Mouse (Mus musculus): Measurements from ENCODE around the gene Carns1. TPM values are rescaled to one million over a fixed set of nuclear protein-coding genes. Genes with fewer than 3 reads are reported as not detected.

Gene Carns1
- total RNA-seq (2021) = 1 to 10 TPM; 6.3 to 7.1 TPM
- long read RNA-seq, partial matches to known transcripts = 4 of 12 reads
- long read RNA-seq, other reads (novel, unspliced or antisense) = 7 of 12 reads

GRCm38 (mm10) chr19:4175368-4175947, at the start of gene Carns1:
TSS of gene Carns1 (minus strand) at chr19:4175479.
- DNase-seq (ENCODE audit: low spot score in 2 of 2) = no peak

DNA sequence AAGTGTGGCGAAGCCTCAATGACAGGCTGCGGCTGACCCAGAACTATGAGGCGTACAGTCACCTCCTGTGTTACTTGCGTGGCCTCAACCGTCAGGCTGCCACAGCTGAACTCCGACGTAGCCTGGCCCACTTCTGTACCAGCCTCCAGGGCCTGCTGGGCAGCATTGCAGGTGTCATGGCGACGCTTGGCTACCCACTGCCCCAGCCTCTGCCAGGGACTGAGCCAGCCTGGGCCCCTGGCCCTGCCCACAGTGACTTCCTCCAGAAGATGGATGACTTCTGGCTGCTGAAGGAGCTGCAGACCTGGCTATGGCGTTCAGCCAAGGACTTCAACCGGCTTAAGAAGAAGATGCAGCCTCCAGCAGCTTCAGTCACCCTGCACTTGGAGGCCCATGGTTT, 46.9 kb upstream of the Carns1 start:
- DNase-seq (ENCODE audit: low spot score in 2 of 2) = no peak

GRCm38 (mm10) chr19:4220957-4221743, 45.9 kb upstream of the Carns1 start:
- no peak for DNase-seq (ENCODE audit: low spot score in 2 of 2)

GRCm38 (mm10) chr19:4220416-4220815, 45.1 kb upstream of the Carns1 start:
- no peak for DNase-seq (ENCODE audit: low spot score in 2 of 2)

DNA sequence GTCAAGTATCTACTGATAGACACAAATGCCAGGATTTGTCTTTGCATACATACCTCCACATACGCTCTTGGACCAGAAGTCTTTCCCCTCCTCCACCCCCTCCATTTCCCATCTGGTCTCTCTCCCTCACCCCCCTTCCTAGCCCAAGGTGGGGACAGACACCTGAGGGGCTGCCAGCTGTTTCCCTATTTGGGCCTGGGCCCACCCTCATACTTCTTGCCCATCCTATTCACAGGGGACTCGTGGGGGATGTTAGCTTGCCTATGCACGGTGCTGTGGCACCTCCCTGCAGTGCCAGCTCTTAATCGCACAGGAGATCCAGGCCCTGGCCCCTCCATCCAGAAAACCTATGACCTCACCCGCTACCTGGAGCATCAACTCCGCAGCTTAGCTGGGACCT, 44.7 kb upstream of the Carns1 start:
- no peak for DNase-seq (ENCODE audit: low spot score in 2 of 2)

DNA sequence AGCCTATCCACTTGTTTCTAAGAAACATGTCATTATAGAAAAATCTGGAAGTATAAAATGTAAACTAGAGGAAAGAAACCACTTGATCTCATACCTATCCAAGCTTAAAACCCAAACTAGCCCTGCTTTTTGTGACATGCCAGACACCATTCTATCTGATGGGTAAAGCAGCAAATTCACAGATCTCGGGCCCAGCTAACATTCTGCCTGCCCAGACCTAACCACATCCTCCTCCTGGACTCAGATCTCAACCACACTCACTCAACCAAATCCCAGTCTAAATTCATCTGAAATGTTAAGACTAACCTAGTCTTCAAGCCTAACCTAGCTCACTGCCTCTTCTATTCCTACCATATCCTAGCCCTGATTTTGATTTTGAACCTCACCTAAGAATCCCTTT, 43.5 kb upstream of the Carns1 start:
- no peak for DNase-seq (ENCODE audit: low spot score in 2 of 2)

GRCm38 (mm10) chr19:4218293-4218692, 43.0 kb upstream of the Carns1 start:
- no peak for DNase-seq (ENCODE audit: low spot score in 2 of 2)

GRCm38 (mm10) chr19:4217855-4218254, 42.6 kb upstream of the Carns1 start:
- DNase-seq (ENCODE audit: low spot score in 2 of 2) = no peak

GRCm38 (mm10) chr19:4217140-4217539, 41.9 kb upstream of the Carns1 start:
- DNase-seq (ENCODE audit: low spot score in 2 of 2) = no peak

DNA sequence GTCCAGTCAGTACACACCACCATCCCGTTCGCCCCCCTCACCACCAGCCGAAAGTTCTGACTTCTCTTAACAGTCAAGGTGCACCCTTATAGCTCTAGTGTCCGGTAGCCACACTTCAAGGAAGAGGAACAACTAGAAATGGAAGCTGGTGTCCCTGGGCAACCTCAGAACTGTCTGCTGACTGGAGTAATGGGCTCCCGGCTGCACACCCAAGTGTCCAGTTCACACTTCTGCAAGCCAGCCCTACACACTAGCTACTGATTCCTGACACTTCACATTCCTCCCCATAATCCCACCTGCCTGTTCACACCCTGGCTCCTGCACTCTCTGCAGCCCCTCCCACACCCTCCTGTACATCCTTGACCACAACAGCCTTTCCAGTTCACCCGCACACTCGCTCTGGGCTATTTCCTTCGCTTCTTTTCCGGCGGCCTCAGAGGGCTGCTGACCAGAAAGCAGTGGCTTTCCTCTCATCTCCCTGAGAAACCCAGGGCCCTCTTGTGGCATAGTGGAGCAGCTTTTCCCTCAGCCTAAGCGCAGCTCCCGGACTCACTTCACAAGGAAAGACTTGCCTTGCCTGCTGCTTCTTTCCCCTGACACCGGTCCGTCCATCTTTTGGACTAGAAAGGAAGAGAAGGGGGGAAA, 40.9 kb upstream of the Carns1 start:
- DNase-seq (ENCODE audit: low spot score in 2 of 2) = no peak

GRCm38 (mm10) chr19:4215451-4215840, 40.2 kb upstream of the Carns1 start:
- DNase-seq (ENCODE audit: low spot score in 2 of 2) = no peak

- no peak for DNase-seq (ENCODE audit: low spot score in 2 of 2)
Measured at GRCm38 (mm10) chr19:4214771-4215450, 39.6 kb upstream of the Carns1 start.

DNA sequence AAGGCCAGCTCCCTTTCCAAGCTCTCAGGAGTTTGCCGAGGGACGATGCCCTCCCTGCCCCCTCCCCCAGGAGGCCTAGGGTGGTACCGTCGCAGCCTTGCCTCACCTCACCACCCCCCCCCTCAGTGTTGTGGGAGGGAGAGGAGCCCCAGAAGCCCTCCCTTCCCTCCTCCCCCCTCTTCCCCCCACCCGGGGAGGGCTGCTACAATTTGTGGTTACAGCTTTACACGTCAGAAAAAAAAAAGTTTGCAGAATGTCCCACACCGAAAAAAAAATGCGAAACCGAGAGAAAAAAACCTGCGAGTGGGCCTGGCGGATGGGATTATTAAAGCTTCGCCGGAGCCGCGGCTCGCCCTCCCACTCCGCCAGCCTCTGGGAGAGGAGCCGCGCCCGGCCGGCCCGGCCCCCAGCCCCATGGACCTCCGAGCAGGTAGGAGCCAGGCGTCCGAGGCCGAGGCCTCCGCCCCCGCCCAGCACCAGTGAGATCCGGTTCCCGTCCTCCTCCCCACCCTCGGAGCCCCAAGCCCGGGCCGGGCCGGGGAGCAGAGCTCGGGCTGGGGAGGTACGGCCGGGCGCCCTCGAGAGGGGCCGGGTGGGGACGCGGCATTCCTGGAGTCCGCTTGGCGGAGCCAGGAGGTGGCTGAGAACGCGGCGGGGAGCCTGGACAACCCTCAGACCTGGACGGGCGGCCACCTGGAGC, 38.9 kb upstream of the Carns1 start, which contains the start of the genes Clcf1 and AC109138.7:
TSS of gene Clcf1 (plus strand) at position 168 of the 700 bp plus-strand sequence.
TSS of gene AC109138.7 (plus strand) at position 287 of the 700 bp plus-strand sequence.
- no peak for DNase-seq (ENCODE audit: low spot score in 2 of 2)

- no peak for DNase-seq (ENCODE audit: low spot score in 2 of 2)
Measured at GRCm38 (mm10) chr19:4213524-4213974, 38.3 kb upstream of the Carns1 start.

DNA sequence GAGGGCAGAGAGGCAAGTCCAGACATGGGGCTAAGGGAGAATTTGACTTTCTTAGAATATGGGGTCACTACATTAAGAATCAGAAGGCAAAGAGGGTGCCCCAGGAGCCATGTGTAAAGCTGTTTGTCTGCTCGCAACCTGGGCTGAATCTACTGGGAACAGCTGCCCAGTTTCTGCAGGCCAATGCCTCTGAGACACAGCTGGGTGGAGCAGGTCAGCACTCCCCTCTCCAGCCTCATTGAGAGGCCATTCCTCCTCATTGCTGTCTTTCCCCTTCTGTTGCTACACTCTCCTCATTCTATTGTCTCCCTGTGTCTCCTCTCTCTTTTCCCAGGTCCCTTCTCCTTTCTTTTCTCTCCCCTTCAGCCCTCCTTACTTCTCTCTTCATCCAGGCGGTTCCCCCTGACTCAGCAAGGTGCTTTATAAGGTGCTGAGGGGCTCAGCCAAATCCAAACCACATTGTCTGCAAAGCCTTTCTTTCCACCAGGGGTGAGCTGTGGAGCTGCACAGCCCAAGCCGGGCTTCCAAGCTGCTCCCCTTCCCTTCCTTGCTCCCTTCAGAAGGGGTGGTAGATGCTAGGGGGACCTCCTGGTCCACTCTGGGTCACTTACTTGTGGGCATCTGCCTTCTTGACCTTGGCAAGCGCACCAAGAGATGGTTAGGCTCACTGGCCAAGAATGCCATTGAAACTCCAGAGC, 36.8 kb upstream of the Carns1 start:
- DNase-seq (ENCODE audit: low spot score in 2 of 2) = no peak

DNA sequence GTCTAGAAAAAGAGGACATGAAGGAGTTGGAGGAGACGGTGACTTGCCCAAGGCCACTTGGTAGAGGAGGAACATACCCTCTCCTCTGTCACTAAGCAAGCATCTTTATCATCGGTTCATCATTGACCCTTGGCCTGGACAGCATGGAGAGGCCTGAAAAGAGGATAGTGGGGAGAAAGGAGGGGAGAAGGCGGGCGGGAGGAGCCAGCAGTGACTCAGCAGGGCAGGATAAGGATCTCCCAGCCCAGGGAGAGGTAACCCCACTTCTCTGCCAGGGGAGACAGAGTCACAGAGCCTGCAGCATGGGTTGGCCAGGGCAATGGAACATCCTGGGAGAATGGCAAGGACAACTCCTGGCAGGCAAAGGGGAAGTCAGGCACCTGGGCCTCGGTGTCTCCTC, 33.3 kb upstream of the Carns1 start:
- DNase-seq (ENCODE audit: low spot score in 2 of 2) = no peak

- DNase-seq (ENCODE audit: low spot score in 2 of 2) = peak in 1 of 2 experiments; percentile 68
Measured at GRCm38 (mm10) chr19:4206971-4207370, 31.7 kb upstream of the Carns1 start.

GRCm38 (mm10) chr19:4204889-4205288, 29.6 kb upstream of the Carns1 start:
- no peak for DNase-seq (ENCODE audit: low spot score in 2 of 2)

DNA sequence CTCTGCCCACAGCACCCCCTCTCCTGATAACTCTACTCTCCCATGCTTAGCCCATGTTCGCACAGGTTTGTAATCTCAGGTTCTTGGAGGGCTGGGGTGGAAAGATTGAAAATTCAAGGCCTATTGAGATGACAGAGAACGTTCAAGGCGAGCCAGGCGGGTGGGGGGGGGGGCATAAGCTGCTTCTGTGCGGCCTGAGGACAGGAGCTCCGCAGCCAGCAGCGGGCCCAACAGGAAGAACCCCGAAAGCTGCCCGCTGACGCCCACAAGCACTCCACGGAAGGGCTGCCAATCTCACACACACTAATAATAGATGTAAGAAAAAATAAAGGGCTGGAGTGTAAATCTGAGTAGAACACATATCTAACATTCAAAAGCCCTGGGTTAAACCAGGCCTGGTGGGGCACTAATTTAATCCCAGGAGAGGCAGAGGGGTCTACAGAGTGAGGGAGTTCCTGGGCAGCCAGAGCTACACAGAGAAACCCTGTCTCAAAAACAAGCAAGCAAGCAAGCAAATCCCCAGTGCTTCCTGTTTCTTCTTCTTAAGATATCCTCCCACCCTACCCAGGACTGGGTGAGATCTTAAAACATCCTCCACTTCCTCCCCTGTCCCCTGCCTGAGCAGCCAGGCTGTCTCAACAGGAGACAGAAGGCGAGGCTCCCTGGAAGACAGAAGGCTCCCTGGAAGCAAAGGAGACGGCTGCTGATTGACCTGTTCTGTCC, 28.5 kb upstream of the Carns1 start:
- DNase-seq (ENCODE audit: low spot score in 2 of 2) = no peak

Data from layer of hippocampus, adult 18-20 months (tissue).